Mouse (Mus musculus) megakaryocyte, embryonic 14.5 days (primary cell): ENCODE results near the gene Mrpl45. TPM values are rescaled to one million over a fixed set of nuclear protein-coding genes. Genes with fewer than 3 reads are reported as not detected.
A peak's percentile ranks its signal among the peaks of the same experiment; 100 is the strongest.

Experiments used
- H3K27me3 ChIP-seq: replicated peaks from 2 replicates; pipeline ENCODE3; 2012; ENCODE audit warnings: inconsistent platforms
- H3K36me3 ChIP-seq: replicated peaks from 2 replicates; pipeline ENCODE3; 2012; ENCODE audit warnings: low read length, inconsistent platforms, mixed read lengths
- H3K4me1 ChIP-seq: 2 replicates; pipeline ENCODE4 v1.6.1; 2012; ENCODE audit warnings: inconsistent platforms
- H3K4me3 ChIP-seq: replicated peaks from 2 replicates; pipeline ENCODE3; 2012; ENCODE audit warnings: moderate library complexity, mild to moderate bottlenecking, inconsistent platforms
- H3K9me3 ChIP-seq: 2 replicates; pipeline ENCODE4 v1.6.1; 2012; ENCODE audit warnings: inconsistent platforms
- FLI1 ChIP-seq: IDR thresholded peaks from 2 replicates; pipeline ENCODE4 v1.6.1; 2012; ENCODE audit warnings: low read length, inconsistent platforms, mixed read lengths
- GATA1 ChIP-seq: IDR thresholded peaks from 3 replicates; pipeline ENCODE4 v1.6.1; 2012; ENCODE audit warnings: mixed read lengths, low read length, inconsistent platforms, borderline replicate concordance
- polyA plus RNA-seq: library from polyadenylated mRNA; stranded (reverse); fragments of >175 nt; gene quantifications from 2 replicates; pipeline ENCODE4 v1.2.3, GENCODE M21; 2012; ENCODE audit warnings: low replicate concordance; ENCODE audit not compliant: insufficient read depth

The Mrpl45 gene
- polyA plus RNA-seq, 1 experiment = 6.9 TPM

DNA sequence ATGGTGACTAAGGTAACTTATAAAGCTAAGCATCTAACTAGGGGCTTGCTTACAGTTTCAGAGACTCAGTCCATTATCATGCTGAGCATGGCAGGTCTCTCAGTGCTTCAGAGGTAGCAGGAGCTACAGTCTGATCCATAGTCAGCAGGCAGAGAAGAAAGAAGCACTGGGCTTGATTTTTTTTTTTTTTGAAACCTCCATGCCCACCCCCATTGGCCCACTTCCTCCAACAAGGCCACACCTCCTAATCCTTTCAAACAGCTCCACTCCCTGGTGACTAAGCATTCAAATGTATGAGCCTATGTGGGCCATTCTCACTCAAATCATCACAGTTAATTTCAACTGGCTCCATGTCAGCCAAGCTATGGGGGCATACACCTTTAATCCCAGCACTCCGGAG lies 22.8 kb upstream of the Mrpl45 start:
- Histone ChIP-seq H3K9me3 (peaks cover 4% of the 10 kb centered on the region; the same call in 1 of the 2 replicates), H3K27me3 (no peaks in the 10 kb centered on the region), H3K36me3 (no peaks in the 10 kb centered on the region), H3K4me1 (peaks cover 12% of the 10 kb centered on the region), H3K4me3 (no peak overlapping the region)
- TF ChIP-seq GATA1 = no peak
- TF ChIP-seq FLI1 = no peak

DNA sequence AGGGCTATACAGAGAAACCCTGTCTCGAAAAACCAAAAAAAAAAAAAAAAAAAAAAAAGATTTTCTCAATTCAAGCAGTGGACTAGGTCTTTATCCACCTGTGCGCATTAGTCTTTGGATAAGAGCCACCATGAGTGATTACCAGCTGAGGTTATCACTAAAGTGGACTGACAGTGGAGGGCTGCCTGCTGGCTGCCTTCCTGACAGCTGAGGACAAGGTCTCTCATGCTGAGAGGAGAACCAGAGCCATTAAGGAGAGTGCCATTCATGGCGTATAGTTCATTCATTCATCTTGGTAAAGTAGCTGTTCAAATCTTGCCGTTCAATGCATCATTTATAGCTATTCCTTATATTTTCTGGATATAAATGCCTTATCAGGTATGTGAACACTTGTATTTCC lies 19.0 kb upstream of the Mrpl45 start:
- H3K4me3 ChIP-seq = no peak overlapping the region
- TF ChIP-seq FLI1 = no peak
- TF ChIP-seq GATA1 = no peak
- H3K9me3 ChIP-seq = peaks cover 4% of the 10 kb centered on the region; the same call in 1 of the 2 replicates
- peaks cover 8% of the 10 kb centered on the region for H3K4me1 ChIP-seq
- H3K36me3 ChIP-seq = no peaks in the 10 kb centered on the region
- H3K27me3 ChIP-seq = no peaks in the 10 kb centered on the region

DNA sequence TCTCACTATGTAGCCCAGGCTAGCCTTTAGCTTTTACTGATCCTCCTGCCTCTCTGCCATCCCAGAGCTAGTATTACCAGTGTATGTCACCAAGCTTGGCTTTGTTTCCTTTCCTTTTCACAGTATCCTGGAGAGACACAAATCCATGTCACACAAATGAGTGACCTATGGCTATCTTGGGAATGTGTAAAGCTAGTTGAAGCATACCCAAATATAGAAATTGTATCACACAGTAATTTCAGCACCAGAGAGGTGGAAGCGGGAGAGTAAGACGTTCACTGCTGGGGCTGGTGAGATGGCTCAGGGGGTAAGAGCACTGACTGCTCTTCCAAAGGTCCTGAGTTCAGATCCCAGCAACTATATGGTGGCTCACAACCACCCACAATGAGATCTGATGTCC lies 15.6 kb upstream of the Mrpl45 start:
- H3K4me3 ChIP-seq = no peak overlapping the region
- TF ChIP-seq FLI1 = no peak
- H3K9me3 ChIP-seq = no peaks in the 10 kb centered on the region
- no peaks in the 10 kb centered on the region for H3K27me3 ChIP-seq
- H3K36me3 ChIP-seq = no peaks in the 10 kb centered on the region
- peaks cover 21% of the 10 kb centered on the region for H3K4me1 ChIP-seq

DNA sequence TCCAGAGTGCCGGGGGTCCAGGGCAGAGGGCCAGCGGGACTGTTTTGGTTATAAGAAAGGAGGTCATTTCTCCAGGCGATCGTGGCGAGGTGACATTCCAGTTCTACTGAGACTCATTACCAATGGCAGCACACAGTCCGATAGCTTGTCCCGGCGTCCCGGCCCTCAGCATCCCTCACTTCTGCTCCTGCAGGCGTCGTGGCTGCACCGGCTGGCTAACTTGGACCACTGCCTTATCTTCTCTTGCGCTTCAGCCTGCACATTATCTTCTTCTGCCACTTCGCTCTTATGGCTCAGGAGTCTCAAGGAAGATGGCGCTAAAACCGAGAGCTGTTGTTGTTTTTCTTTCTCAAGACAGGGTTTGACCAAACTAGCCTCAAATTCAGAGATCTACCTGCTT lies 14.1 kb upstream of the Mrpl45 start:
- Histone ChIP-seq H3K9me3 (no peaks in the 10 kb centered on the region), H3K4me1 (peaks cover 16% of the 10 kb centered on the region), H3K4me3 (no peak overlapping the region), H3K27me3 (no peaks in the 10 kb centered on the region), H3K36me3 (no peaks in the 10 kb centered on the region)
- no peak for TF ChIP-seq FLI1
- no peak for TF ChIP-seq GATA1

DNA sequence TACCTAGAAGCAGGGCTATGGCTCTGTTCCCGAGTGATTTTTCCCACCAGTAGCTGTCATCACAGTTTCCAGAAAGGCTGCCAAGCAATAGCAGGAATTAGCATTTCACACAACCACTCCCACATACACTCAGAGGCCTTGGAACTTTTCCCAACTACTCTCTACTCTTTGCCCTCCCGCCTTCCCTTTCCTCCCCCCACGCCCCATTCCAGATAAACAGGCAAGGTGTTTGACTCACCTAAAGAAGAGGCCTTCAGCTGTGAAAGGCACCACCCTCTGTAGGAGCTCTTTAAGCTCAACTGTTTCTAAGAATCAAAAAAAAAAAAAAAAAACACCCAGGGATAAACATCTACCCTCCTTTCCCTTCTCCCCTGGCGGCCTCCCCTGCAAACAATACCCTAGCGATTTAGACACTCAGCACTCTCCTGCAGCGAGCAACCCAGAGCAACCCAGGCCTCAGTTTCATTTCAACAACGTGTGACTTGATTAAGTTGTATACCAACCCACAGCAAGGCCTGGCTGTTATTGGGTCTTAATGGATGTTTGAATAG lies 13.2 kb upstream of the Mrpl45 start:
- Histone ChIP-seq H3K36me3 (no peaks in the 10 kb centered on the region), H3K9me3 (no peaks in the 10 kb centered on the region), H3K4me1 (peaks cover 19% of the 10 kb centered on the region), H3K27me3 (no peaks in the 10 kb centered on the region), H3K4me3 (no peak overlapping the region)
- TF ChIP-seq GATA1 (no peak), FLI1 (no peak)

DNA sequence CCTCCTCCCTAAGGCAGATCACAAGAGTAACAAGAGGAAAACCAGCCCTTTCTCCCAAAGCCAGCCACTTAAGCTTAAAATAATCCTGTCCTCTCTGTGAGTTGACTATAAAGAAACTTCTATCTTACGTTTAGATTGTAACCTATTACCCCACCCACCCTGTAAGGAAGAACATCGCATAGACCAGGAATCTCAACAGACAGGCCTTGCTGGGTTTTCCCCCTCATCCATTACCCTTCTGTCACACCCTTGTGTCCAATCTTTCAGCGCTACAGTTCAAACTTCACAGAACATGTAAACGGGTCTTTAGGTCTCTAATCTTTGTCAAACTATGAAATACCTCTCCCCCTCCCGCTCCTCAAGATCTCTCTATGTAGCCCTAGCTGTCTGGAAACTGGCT lies 10.9 kb upstream of the Mrpl45 start:
- no peaks in the 10 kb centered on the region for H3K9me3 ChIP-seq
- TF ChIP-seq GATA1 (no peak), FLI1 (no peak)

DNA sequence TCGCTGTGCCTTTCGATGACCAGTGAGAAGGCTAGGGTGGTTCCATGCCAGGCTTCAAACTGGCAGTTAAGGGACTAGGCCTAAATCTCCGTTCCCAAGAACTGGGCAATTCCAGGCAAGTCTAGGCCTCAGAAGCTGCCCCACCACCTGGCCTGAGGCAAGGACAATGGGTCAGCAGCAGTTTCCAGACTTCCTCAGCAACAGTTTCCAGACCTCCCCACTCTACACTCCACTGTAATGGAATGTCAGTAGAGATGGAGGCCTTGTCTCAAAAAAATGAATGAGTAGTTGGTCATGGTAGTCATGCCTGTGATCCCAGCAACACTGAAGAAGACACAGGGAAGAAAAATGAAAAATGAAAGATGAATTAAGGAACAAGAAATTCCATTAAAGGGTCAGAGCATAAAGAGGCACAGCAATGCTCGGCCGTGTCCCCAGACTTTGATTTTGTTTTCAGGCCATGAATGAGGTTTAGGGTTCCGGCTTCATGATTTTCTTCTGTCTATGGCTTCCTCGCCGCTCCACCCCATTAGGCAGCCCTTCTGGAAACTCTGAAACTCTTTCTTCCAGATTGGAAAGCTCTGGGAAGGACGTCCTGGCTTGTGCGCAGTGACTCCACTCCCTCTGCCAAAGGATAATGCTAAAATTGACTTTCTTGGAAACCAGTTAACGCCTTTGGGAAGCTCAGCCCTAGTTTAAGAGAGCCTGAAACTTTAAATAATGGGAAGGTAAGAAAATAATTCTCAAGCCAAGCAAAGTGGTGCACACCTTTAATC lies 8.0 kb upstream of the Mrpl45 start:
- Histone ChIP-seq H3K27me3 (no peaks in the 10 kb centered on the region), H3K36me3 (no peaks in the 10 kb centered on the region), H3K9me3 (no peaks in the 10 kb centered on the region), H3K4me1 (peaks cover 44% of the 10 kb centered on the region), H3K4me3 (no peak overlapping the region)
- no peak for TF ChIP-seq GATA1
- no peak for TF ChIP-seq FLI1

More for the DNA sequence above, 10.9 kb upstream of the Mrpl45 start:
- Histone ChIP-seq H3K4me3 (no peak overlapping the region), H3K36me3 (no peaks in the 10 kb centered on the region), H3K4me1 (peaks cover 36% of the 10 kb centered on the region), H3K27me3 (no peaks in the 10 kb centered on the region)

DNA sequence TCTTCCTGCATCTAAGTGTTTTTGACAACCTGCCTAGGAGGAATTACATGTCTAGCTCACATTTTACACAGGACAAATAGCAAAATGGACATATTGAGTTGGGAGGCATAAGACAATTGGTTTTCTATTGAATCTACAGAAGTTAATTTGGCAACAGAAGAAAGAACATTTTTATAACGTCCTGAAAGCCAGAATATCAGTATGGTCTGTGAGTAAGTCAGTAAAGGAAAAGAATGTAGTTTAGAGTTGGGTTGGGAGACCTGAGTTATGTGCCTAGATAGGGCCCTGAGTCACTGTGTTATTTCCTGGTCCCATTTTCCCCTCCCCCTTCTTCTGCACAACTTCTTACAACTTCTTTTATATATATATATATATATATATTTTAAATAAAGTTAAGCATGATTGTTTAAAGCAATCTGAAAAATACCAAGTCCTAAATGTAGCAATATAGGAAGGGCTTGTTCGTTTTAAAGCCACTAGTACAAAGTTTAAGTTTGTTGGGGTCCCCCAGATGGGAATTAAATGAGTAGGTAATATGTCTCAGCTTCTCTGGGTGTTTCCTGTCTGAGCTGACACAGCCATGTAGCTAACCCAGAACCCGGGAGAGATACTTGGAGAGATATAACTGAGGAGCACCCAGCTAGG lies 6.6 kb upstream of the Mrpl45 start:
- Histone ChIP-seq H3K4me1 (peaks cover 40% of the 10 kb centered on the region), H3K36me3 (no peaks in the 10 kb centered on the region), H3K27me3 (no peaks in the 10 kb centered on the region), H3K9me3 (no peaks in the 10 kb centered on the region), H3K4me3 (peak overlapping the region; percentile 89)
- no peak for TF ChIP-seq GATA1
- no peak for TF ChIP-seq FLI1

DNA sequence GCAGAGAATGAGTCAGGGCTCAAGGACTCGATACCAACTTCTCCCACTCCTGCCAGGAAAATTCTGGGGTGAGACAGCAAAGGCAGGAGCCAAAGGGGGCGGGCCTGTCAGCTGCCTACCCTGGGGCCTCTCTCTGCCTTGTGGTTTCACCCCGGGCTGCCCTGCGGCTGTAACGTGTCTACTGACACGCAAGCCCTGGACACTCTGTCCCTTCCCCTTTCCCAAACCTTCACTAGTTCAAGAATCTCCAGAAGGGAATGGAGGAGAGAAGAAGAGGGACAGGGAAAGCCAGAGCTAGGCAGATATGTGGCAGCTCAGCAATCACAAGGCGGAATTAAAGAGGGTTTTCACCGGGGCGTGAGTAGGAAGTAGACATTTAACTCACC lies 6.1 kb upstream of the Mrpl45 start:
- Histone ChIP-seq H3K4me3 (peak overlapping the region; percentile 89), H3K36me3 (no peaks in the 10 kb centered on the region), H3K4me1 (peaks cover 40% of the 10 kb centered on the region), H3K9me3 (no peaks in the 10 kb centered on the region), H3K27me3 (no peaks in the 10 kb centered on the region)
- TF ChIP-seq FLI1 = no peak
- TF ChIP-seq GATA1 = no peak

DNA sequence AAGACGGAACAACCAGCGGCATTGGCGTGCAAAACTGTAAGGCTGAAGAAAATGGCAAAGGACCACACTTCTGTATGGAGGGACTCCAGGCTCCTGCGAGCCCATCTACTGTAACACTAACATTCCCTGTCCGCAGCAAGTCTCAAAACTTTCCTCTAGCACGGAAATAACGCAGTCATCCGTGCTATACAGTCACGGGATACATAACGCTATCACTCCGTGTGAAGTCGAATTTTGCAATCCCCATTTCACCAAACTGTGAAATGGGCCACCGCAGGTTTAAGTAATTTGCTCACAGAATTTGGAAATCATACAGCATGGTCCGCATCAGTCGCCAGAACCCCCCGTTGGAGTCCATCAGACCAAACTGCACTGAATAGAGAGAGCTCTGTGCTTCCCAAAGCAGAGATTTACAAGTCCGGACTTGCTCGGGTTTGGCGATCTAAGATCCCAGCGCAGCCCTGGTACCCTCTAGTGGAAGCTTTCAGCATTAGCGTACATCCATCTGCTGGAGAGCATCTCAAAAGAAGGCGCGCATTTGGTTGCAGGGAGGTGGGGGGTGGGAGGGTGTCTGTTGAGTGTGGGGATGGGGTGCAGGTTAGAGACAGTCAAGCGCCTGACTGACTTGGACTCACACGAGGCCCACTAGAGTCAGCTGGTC lies 5.5 kb upstream of the Mrpl45 start:
- TF ChIP-seq GATA1 = no peak
- no peak for TF ChIP-seq FLI1
- no peaks in the 10 kb centered on the region for H3K27me3 ChIP-seq
- no peaks in the 10 kb centered on the region for H3K9me3 ChIP-seq
- no peaks in the 10 kb centered on the region for H3K36me3 ChIP-seq
- peak overlapping the region; percentile 89 for H3K4me3 ChIP-seq
- H3K4me1 ChIP-seq = peaks cover 46% of the 10 kb centered on the region
